Mouse (Mus musculus) liver, adult 2 months (tissue): Measurements from ENCODE around the gene Nrm.

Experiments used
- CTCF ChIP-seq: fragments of 200-500 bp; IDR thresholded peaks from 2 replicates; pipeline ENCODE4 v1.5.1; 2011; ENCODE audit warnings: low read depth, low read length, control low read depth
- POLR2A ChIP-seq: fragments of 200-500 bp; IDR thresholded peaks from 2 replicates; pipeline ENCODE4 v1.6.1; 2011; ENCODE audit warnings: low read length, control low read depth; ENCODE audit not compliant: insufficient read depth; ENCODE audit errors: extremely low read depth

GRCm38 (mm10) chr17:35820111-35820510, 41.0 kb upstream of the Nrm start:
- TF ChIP-seq POLR2A (no peak), CTCF (no peak)
